Mouse (Mus musculus) Patski (cell line): Measurements from ENCODE around the gene Wdr18. TPM values are rescaled to one million over a fixed set of nuclear protein-coding genes. Genes with fewer than 3 reads are reported as not detected.

ENCODE experiments used
- ATAC-seq: fragments of 100-300 bp; one replicate; pipeline ENCODE4 v1.8.0; 2021
- CTCF ChIA-PET: fragments of 350-600 bp; sonication (Branson Sonifier 250); formaldehyde crosslinking; loops from one replicate; lab custom pipeline; 2022; ENCODE audit warnings: inconsistent platforms; lab: Charles Lee
- POLR2A ChIA-PET: fragments of 350-600 bp; sonication (Branson Sonifier 250); formaldehyde crosslinking; loops from one replicate; lab custom pipeline; 2022; ENCODE audit warnings: antibody characterized with exemption, inconsistent platforms; lab: Charles Lee
- DNase-seq: peaks from one replicate; pipeline ENCODE4 v3.0.0-alpha.2; 2011; ENCODE audit warnings: low read depth, low spot score
- H3K27me3 ChIP-seq: fragments of 371-371 bp; one replicate; pipeline ENCODE4 v1.5.1; 2021
- CTCF ChIP-seq: fragments of 100-300 bp; IDR thresholded peaks from one replicate; pipeline ENCODE4 v1.5.1; 2021
- in situ Hi-C: fragments of 300-500 bp; cut with MboI; formaldehyde crosslinking; loops from 3 replicates; pipeline ENCODE4 v1.11.1; 2018; ENCODE audit warnings: low pct_unique_long_range_greater_than_20kb, mixed read lengths
- polyA plus RNA-seq: library from polyadenylated mRNA; unstranded; gene quantifications from one replicate; pipeline ENCODE4 v1.2.3, GENCODE M21; 2021

Gene Wdr18
- polyA plus RNA-seq, 1 experiment from 2014 or later, result 45.4 TPM

DNA sequence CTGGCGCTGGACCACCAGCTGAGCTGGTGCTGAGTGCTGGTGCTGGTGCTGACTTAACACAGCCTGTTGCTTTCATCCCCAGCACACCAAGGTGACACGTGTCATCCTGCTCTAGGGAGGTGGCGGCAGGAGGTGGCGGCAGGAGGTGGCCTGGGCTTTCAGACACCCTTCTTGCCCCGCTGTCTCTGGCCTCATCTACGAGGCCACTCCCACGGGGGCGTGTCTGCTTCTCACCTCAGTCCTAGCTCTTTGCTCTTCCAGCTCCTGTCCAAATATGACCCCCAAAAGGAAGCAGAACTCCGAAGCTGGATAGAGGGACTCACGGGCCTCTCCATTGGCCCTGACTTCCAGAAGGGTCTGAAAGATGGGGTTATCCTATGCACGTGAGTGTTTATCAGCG, 31.1 kb downstream of the Wdr18 start:
- no peak for ATAC-seq
- TF ChIP-seq CTCF, result no peak
- ChIA-PET CTCF (interaction anchor here (1.2 to 1.4 kb wide), 2 partner anchors 9 to 43 kb away, joined by 3 read pairs; no protein-coding TSS in a partner anchor), POLR2A (interaction anchor here (0.6 to 1.2 kb wide), 4 partner anchors 21 to 150 kb away, joined by 3 to 4 read pairs (median 4); no protein-coding TSS in a partner anchor)
- no peaks in the 10 kb centered on the region for H3K27me3 ChIP-seq
- in situ Hi-C loops, result no loop called here
- DNase-seq, result no peak

GRCm38 (mm10) chr10:79991548-79991947, 31.6 kb downstream of the Wdr18 start:
- no peak for TF ChIP-seq CTCF
- no peaks in the 10 kb centered on the region for H3K27me3 ChIP-seq
- ATAC-seq (no peak), DNase-seq (no peak)
- ChIA-PET CTCF (interaction anchor here (1.4 kb wide), 1 partner anchor 43 kb away, joined by 3 read pairs; no protein-coding TSS in a partner anchor), POLR2A (interaction anchor here (0.7 to 1.1 kb wide), 3 partner anchors 21 to 172 kb away, joined by 3 to 4 read pairs (median 3); no protein-coding TSS in a partner anchor)
- in situ Hi-C loops, result no loop called here

DNA sequence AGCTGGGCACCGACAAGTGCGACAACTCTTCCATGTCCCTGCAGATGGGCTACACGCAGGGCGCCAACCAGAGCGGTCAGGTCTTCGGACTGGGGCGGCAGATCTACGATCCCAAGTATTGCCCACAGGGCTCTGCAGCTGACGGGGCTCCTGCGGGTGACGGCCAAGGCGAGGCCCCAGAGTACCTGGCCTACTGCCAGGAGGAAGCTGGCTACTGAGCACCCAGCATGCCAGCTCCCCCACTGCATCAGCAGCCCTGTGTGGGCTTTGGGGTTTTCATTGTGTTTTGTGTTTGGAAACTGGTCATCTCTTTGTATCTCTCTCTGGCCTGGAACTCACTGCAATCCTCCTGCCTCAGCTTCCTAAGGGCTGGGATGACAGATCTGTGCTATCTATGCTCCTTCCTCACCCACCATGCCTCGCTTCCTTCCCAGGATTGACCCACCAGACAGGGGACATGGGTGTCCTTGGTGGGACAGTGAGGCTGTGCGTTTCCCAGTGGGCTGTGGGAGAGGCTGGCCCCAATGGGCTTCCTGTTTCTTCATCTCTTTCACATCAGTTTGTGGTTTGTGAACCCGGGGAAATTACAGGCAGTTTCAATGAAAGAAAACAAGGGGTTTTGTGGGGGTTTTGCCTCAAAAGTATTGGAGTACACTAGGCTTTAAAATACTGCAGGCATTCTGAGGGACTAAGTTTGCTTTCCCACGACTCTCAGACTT, 34.6 kb downstream of the Wdr18 start:
- no peaks in the 10 kb centered on the region for H3K27me3 ChIP-seq
- ChIA-PET CTCF (interaction anchor here (1.4 kb wide), 1 partner anchor 171 kb away, joined by 3 read pairs; no protein-coding TSS in a partner anchor), POLR2A (interaction anchor here (0.5 to 1.0 kb wide), 2 partner anchors 9 to 174 kb away, joined by 3 to 4 read pairs; no protein-coding TSS in a partner anchor)
- no peak for ATAC-seq
- DNase-seq, result no peak
- in situ Hi-C loops, result no loop called here
- no peak for TF ChIP-seq CTCF

DNA sequence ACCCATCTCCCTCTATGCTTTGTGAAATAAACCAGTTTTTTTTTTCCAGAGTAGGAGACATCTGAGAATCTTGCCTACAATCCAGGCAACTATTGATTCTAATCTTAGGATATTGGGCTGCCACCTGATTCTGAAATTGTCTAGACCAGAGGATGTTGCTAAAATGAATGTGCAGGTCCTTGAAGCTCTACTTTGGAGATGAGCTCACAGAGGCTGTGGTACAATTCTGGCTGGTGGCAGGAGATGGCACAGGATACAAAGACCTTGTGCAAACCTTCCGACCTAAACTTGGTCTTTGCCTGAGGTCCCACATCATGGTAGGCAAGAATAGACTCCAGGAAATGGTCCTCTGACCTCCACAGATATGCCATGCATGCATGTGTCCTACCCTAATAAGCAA, 35.7 kb downstream of the Wdr18 start:
- no peak for TF ChIP-seq CTCF
- in situ Hi-C loops, result no loop called here
- no peaks in the 10 kb centered on the region for H3K27me3 ChIP-seq
- no peak for DNase-seq
- POLR2A ChIA-PET, result interaction anchor here (0.6 to 0.8 kb wide), 2 partner anchors 11 to 44 kb away, joined by 3 to 11 read pairs; partner anchors contain the start of gene Tmem259
- CTCF ChIA-PET, result no interaction called here
- ATAC-seq, result no peak

GRCm38 (mm10) chr10:79996272-79997033, 36.5 kb downstream of the Wdr18 start, which contains the start of gene Abca7:
Gene Abca7 (plus strand): TSS chr10:79996494.
- ATAC-seq, result peak; percentile 72
- CTCF ChIA-PET, result no interaction called here
- H3K27me3 ChIP-seq, result no peaks in the 10 kb centered on the region
- TF ChIP-seq CTCF, result no peak
- POLR2A ChIA-PET, result no interaction called here
- in situ Hi-C loops, result no loop called here
- peak; percentile 71 for DNase-seq

- ChIA-PET POLR2A (no interaction called here), CTCF (no interaction called here)
- in situ Hi-C loops, result no loop called here
- no peak for TF ChIP-seq CTCF
- no peak for DNase-seq
- peak; percentile 23 for ATAC-seq
- H3K27me3 ChIP-seq, result no peaks in the 10 kb centered on the region
These were observed 37.2 kb downstream of the Wdr18 start for GRCm38 (mm10) chr10:79997034-79997760.

DNA sequence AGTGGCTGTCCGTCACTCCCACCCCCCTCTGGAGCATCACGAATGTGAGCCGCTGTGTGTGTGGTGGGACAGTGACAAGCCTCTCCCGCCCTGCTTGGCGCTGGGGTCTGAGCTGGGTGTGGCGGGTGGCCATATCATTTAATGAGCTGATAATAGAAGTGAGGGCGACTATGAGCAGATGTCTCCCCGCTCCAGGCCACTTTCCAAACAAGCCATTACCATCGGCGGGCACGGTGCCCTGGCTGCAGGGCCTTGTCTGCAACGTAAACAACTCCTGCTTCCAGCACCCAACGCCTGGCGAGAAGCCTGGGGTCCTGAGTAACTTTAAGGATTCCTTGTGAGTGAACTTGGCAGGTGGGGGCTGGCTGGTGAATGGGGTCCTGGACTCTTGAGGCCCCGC, 37.9 kb downstream of the Wdr18 start:
- DNase-seq (no peak), ATAC-seq (no peak)
- no peak for TF ChIP-seq CTCF
- in situ Hi-C loops, result no loop called here
- ChIA-PET POLR2A (no interaction called here), CTCF (no interaction called here)
- H3K27me3 ChIP-seq, result no peaks in the 10 kb centered on the region

DNA sequence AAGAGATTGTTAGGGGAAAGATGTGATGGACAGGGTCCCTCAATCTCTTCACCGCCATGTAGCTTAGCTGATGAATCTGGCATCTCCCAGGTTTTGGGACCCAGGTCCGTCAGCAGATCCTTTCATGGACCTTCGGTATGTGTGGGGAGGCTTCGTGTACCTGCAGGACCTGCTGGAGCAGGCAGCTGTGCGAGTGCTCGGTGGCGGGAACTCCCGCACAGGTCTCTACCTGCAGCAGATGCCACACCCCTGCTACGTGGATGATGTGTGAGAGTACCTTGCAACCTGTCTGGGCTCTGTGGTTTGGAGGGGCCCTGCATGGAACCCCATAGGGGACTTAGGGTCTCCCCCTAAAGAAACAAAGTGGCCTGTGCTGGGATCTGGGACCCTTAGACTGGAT, 42.0 kb downstream of the Wdr18 start:
- no peak for TF ChIP-seq CTCF
- ChIA-PET CTCF (no interaction called here), POLR2A (no interaction called here)
- DNase-seq (no peak), ATAC-seq (no peak)
- in situ Hi-C loops, result no loop called here
- H3K27me3 ChIP-seq, result no peaks in the 10 kb centered on the region

- CTCF ChIA-PET, result no interaction called here
- DNase-seq, result no peak
- no peaks in the 10 kb centered on the region for H3K27me3 ChIP-seq
- in situ Hi-C loops, result no loop called here
- POLR2A ChIA-PET, result no interaction called here
- no peak for TF ChIP-seq CTCF
- ATAC-seq, result no peak
These were observed 42.9 kb downstream of the Wdr18 start for GRCm38 (mm10) chr10:80002829-80003228.
